In the genomic region with DNA sequence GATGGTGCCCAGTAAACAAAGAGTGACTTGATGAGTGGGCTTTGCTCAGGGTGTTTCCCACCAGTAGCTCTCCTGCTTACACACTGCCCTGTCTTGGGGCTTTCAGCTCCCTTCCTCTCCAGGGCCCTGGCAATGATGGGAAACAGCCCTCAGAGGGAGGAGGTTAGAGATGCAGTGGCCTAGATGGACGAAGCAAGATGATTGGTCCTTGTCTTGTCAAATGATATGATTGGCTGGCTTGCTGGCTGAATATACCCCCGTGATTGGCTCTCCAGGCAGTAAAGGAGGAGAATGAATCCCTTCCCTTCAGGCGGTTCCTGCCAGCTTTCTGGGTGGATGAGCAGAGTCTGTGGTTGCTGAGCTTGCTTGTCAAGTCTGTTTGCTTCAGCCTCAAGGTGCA, we compare ENCODE assay signal across 8 mouse cellular contexts.
DNase-seq lines count a peak whose midpoint lies in the region; ATAC-seq lines count a peak whose summit lies in the region.

No protein-coding gene starts in this region.

- H3K36me3 ChIP-seq in kidney, embryonic 14.5 days (ENCODE audit: control insufficient read depth, insufficient read depth, low read length), result no peaks in the 10 kb centered on the region
- no peaks in the 10 kb centered on the region for H3K36me3 ChIP-seq in forebrain, embryonic 15.5 days
- no peaks in the 10 kb centered on the region for H3K36me3 ChIP-seq in stomach, embryonic 14.5 days (ENCODE audit: control insufficient read depth, insufficient read depth, low read length)

- peak overlapping the region; percentile 45; the same call in 1 of the 2 replicates for H3K9ac ChIP-seq in kidney, embryonic 14.5 days (ENCODE audit: low read depth, low read length)
- H3K9ac ChIP-seq in forebrain, embryonic 15.5 days (replicated peaks), result peak overlapping the region; percentile 33
- no peak overlapping the region for H3K9ac ChIP-seq in stomach, embryonic 14.5 days (replicated peaks; ENCODE audit: low read depth, low read length)

- H3K9me3 ChIP-seq in kidney, embryonic 14.5 days (ENCODE audit: control insufficient read depth, low read length), result no peaks in the 10 kb centered on the region
- no peaks in the 10 kb centered on the region for H3K9me3 ChIP-seq in forebrain, embryonic 15.5 days
- H3K9me3 ChIP-seq in stomach, embryonic 14.5 days (ENCODE audit: control insufficient read depth, low read depth, low read length), result no peaks in the 10 kb centered on the region

- 6% methylated on average over 3 of the region's 3 CpGs for WGBS in kidney, embryonic 14.5 days
- 5% methylated on average over 3 of the region's 3 CpGs for WGBS in forebrain, embryonic 15.5 days
- WGBS in stomach, embryonic 14.5 days, result 5% methylated on average over 3 of the region's 3 CpGs

- H3K27me3 ChIP-seq in kidney, embryonic 14.5 days (ENCODE audit: control insufficient read depth, insufficient read depth, low read length), result no peaks in the 10 kb centered on the region
- 0 out of 2 replicates have a peak, but pooled peaks cover 7% of the 10 kb centered on the region for H3K27me3 ChIP-seq in forebrain, embryonic 15.5 days
- no peaks in the 10 kb centered on the region for H3K27me3 ChIP-seq in stomach, embryonic 14.5 days (ENCODE audit: control insufficient read depth, insufficient read depth, low read length)

- peak overlapping the region; percentile 62; the same call in 1 of the 2 replicates for H3K27ac ChIP-seq in kidney, embryonic 14.5 days (ENCODE audit: low read depth, low read length)
- H3K27ac ChIP-seq in forebrain, embryonic 15.5 days (replicated peaks), result 0 out of 2 replicates have a peak overlapping the region, but pooled peaks have one; percentile 20
- H3K27ac ChIP-seq in stomach, embryonic 14.5 days (ENCODE audit: low read length), result peak overlapping the region; percentile 67; the same call in 1 of the 2 replicates

- ATAC-seq in kidney, embryonic 14.5 days (ENCODE audit: low FRiP score, low TSS enrichment), result peak; percentile 94
- ATAC-seq in forebrain, embryonic 15.5 days (replicated peaks), result peak; percentile 88
- peak; percentile 84; the same call in 1 of the 2 replicates for ATAC-seq in stomach, embryonic 14.5 days (ENCODE audit: insufficient number of reproducible peaks, insufficient read depth, low FRiP score, low read depth)
- ATAC-seq in activated CD4-positive, CD25-positive, alpha-beta regulatory T cell, adult 4 months, result no peak

- peak overlapping the region; percentile 22 for H3K4me3 ChIP-seq in kidney, embryonic 14.5 days (ENCODE audit: low read length)
- H3K4me3 ChIP-seq in forebrain, embryonic 15.5 days, result peak overlapping the region; percentile 22
- H3K4me3 ChIP-seq in stomach, embryonic 14.5 days (ENCODE audit: low read depth, low read length), result peak overlapping the region; percentile 13

- DNase-seq in kidney, adult 11 months, result no peak
- peak; percentile 55 for DNase-seq in cerebellum, adult 11 months
- peak; percentile 14 for DNase-seq in kidney, postnatal 14 days
- peak; percentile 88 for DNase-seq in mesoderm, embryonic 11.5 days (ENCODE audit: low read depth, low spot score)

- H3K4me1 ChIP-seq in kidney, embryonic 14.5 days (ENCODE audit: control insufficient read depth, insufficient read depth, low read length), result peaks cover 9% of the 10 kb centered on the region
- peaks cover 4% of the 10 kb centered on the region for H3K4me1 ChIP-seq in forebrain, embryonic 15.5 days
- H3K4me1 ChIP-seq in stomach, embryonic 14.5 days (ENCODE audit: control insufficient read depth, insufficient read depth, low read length), result 0 out of 2 replicates have a peak, but pooled peaks cover 4% of the 10 kb centered on the region

- peak overlapping the region; percentile 35 for H3K4me2 ChIP-seq in kidney, embryonic 14.5 days (replicated peaks; ENCODE audit: low read depth, low read length)
- H3K4me2 ChIP-seq in forebrain, embryonic 15.5 days (replicated peaks), result peak overlapping the region; percentile 38
- peak overlapping the region; percentile 29; the same call in 1 of the 2 replicates for H3K4me2 ChIP-seq in stomach, embryonic 14.5 days (replicated peaks; ENCODE audit: low read depth, low read length)
